Mouse (Mus musculus) adrenal gland (tissue): ENCODE data around the gene Pank1.

Experiments
- microRNA-seq, 2 experiments: library from miRNA; unstranded; fragments of <30 nt; microRNA quantifications; one replicate each; pipeline ENCODE4; 2019

The Pank1 gene

Small RNA genes within 50 kb of the gene (microRNA-seq; reads per million reads assigned to microRNA genes)
- gene Mir107, result 1,131 to 1,541 reads per million in 2 experiments
